Mouse (Mus musculus) kidney, adult 2 months (tissue): ENCODE measurements around the gene Nsg2.

ENCODE experiments used
- CTCF ChIP-seq: fragments of 200-500 bp; conservative IDR thresholded peaks from 2 replicates; pipeline ENCODE4 v1.5.1; 2011; ENCODE audit warnings: low read depth, mild to moderate bottlenecking, control low read depth, low read length, moderate library complexity, mixed read lengths; ENCODE audit not compliant: insufficient read depth, insufficient read length
- POLR2A ChIP-seq: fragments of 200-500 bp; IDR thresholded peaks from one replicate; pipeline ENCODE4 v1.6.1; 2011; ENCODE audit warnings: low read depth, low read length, control low read depth

GRCm38 (mm10) chr11:32108441-32108840, 108.2 kb downstream of the Nsg2 start:
- TF ChIP-seq CTCF: no peak
- TF ChIP-seq POLR2A: no peak
